Mouse (Mus musculus) lung, embryonic 16.5 days (tissue): ENCODE measurements around the gene Myo6. TPM values are rescaled to one million over a fixed set of nuclear protein-coding genes. Genes with fewer than 3 reads are reported as not detected.
A peak's percentile ranks its signal among the peaks of the same experiment; 100 is the strongest.

ENCODE experiments used
- ATAC-seq: fragments of 200-750 bp; cut with Nextera tagmentation; 2 replicates; pipeline ENCODE4 v1.8.0; 2017; ENCODE audit warnings: low read depth, mild to moderate bottlenecking, moderate library complexity
- H3K27ac ChIP-seq: fragments of 300-500 bp; sonication (generic); 2 replicates; pipeline ENCODE4 v1.5.1; 2014; ENCODE audit warnings: mild to moderate bottlenecking, control low read depth, low read length
- H3K27me3 ChIP-seq: fragments of 300-500 bp; sonication (generic); 2 replicates; pipeline ENCODE4 v1.6.1; 2014; ENCODE audit warnings: low read depth, low read length, mixed read lengths; ENCODE audit not compliant: control insufficient read depth, insufficient read depth
- H3K36me3 ChIP-seq: fragments of 300-500 bp; sonication (generic); 2 replicates; pipeline ENCODE4 v1.6.1; 2014; ENCODE audit warnings: low read length; ENCODE audit not compliant: control insufficient read depth, insufficient read depth
- H3K4me1 ChIP-seq: fragments of 300-500 bp; sonication (generic); replicated peaks from 2 replicates; pipeline ENCODE4 v1.6.1; 2014; ENCODE audit warnings: low read length, mixed read lengths; ENCODE audit not compliant: control insufficient read depth, insufficient read depth
- H3K4me2 ChIP-seq: fragments of 300-500 bp; sonication (generic); 2 replicates; pipeline ENCODE4 v1.6.1; 2014; ENCODE audit warnings: low read depth, low read length, control low read depth
- H3K4me3 ChIP-seq: fragments of 300-500 bp; sonication (generic); 2 replicates; pipeline ENCODE4 v1.5.1; 2014; ENCODE audit warnings: mild to moderate bottlenecking, low read length, control low read depth
- H3K9ac ChIP-seq: fragments of 300-500 bp; sonication (generic); 2 replicates; pipeline ENCODE4 v1.6.1; 2014; ENCODE audit warnings: low read length, control low read depth
- H3K9me3 ChIP-seq: fragments of 300-500 bp; sonication (generic); 2 replicates; pipeline ENCODE4 v1.6.1; 2016; ENCODE audit warnings: low read length; ENCODE audit not compliant: control insufficient read depth
- WGBS: fragments of 180-500 bp; shearing (Covaris S2); extraction: QIAGEN DNeasy Blood & Tissue Kit; methylation state at CpG from one replicate; pipeline ENCODE4 v1.1.7; 2014; 5-methylcytosine and 5-hydroxymethylcytosine counted together
- polyA plus RNA-seq: library from polyadenylated mRNA; unstranded; fragments of >200 nt; fragmentation: Nextera tagmentation; extraction: Ambion mirVana; gene quantifications from 2 replicates; pipeline ENCODE4 v1.2.1, GENCODE M21; 2015

Myo6 gene
- polyA plus RNA-seq, 1 experiment from 2014 or later, result 27.9 TPM

DNA sequence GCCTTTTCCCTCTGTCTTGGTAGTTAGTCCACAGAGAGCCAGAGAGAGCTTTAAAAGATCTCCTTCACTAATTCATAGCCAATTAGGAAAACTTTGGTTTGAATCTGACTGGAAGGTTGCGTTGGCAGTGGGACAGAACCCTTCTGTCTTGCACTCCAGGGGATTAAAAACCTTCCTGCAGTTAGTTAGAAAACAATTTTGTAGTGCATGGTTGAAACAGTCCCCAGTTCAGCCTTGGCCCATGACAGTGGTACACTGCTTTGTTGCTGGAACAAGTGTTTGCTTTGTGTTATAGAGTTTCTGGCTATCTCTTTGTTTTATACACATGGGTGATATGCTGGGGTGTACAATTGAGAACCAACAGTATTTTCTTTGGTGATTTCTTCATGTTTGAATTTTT is 176.1 kb downstream of the Myo6 start:
- Histone ChIP-seq H3K9ac (no peak overlapping the region), H3K4me2 (no peak overlapping the region), H3K4me3 (no peak overlapping the region), H3K9me3 (no peaks in the 10 kb centered on the region), H3K4me1 (no peaks in the 10 kb centered on the region), H3K27me3 (no peaks in the 10 kb centered on the region), H3K36me3 (no peaks in the 10 kb centered on the region), H3K27ac (no peak overlapping the region)
- ATAC-seq, result no peak
- WGBS, result 81% methylated on average over 1 of the region's 1 CpGs

DNA sequence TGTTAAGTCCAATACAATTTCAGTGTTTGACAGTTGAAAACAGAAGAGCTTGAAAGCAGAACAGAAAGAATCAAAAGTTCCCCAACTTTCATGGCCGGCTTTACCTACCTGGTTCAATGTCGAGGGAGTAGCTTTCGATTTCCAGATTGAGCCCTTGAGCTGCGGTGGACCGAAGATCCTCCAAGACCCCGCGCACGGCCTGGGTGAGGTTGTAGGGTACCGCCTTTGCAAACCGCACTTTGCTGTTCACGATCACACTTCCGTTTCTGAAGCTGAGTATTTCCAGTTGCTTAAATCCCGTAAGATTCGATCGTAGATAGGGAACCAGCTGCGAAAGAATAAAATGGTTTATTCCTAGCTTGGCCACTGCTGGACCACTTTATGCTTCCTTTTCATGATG is 176.9 kb downstream of the Myo6 start:
- no peak overlapping the region for H3K9ac ChIP-seq
- no peaks in the 10 kb centered on the region for H3K9me3 ChIP-seq
- H3K4me2 ChIP-seq, result no peak overlapping the region
- H3K36me3 ChIP-seq, result no peaks in the 10 kb centered on the region
- ATAC-seq, result no peak
- 96% methylated on average over 16 of the region's 16 CpGs for WGBS
- H3K4me1 ChIP-seq, result no peaks in the 10 kb centered on the region
- no peak overlapping the region for H3K4me3 ChIP-seq
- H3K27me3 ChIP-seq, result no peaks in the 10 kb centered on the region
- no peak overlapping the region for H3K27ac ChIP-seq

DNA sequence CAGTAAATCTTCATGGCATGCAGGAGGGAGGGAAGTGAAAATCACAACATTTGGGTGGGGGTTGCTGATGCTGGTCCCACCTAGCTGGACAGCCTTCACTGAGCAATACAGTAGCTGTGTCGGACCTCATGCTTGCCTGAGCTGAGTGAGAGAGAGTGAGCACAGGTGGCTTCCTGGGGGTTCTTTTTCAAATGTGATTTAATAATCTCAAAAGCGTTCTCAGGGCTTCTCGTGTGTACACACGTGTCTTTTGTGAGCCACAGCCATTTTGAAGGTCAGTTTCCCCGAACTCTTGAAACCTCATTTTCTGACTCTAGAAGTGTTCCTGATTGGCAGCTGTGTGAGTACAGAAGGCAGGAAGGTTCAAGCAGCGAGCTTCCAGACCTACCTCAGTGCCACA is 177.7 kb downstream of the Myo6 start:
- Histone ChIP-seq H3K27ac (no peak overlapping the region), H3K4me2 (no peak overlapping the region), H3K27me3 (no peaks in the 10 kb centered on the region), H3K4me3 (no peak overlapping the region), H3K36me3 (no peaks in the 10 kb centered on the region), H3K9ac (no peak overlapping the region), H3K9me3 (no peaks in the 10 kb centered on the region), H3K4me1 (no peaks in the 10 kb centered on the region)
- 80% methylated on average over 6 of the region's 6 CpGs for WGBS
- no peak for ATAC-seq

DNA sequence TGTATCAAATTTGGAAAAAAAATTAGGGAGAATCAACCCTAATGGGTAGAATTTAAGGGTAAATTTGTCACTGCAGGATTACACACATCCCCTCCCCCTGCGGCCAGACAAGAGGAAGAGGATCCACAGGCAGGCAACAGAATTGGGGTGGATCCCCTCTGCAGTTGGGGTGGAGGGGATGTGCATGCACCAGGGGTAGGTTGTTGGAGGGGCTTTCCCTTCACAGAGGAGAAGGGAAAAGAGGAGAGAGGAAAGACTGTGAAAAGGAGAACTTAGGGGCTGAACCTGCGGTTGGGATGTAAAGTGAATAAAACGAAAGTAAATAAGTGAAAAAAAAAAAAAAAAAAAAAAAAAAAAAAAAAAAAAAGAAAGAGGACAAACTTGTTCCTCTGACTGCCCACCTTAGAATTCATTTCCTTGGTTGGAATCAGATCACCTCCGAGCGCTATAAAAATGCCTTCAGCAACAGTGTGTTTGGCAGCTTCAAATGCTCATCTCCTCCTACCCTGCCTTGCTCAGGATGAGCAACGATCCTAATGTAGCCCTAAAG is 179.7 kb downstream of the Myo6 start:
- Histone ChIP-seq H3K36me3 (no peaks in the 10 kb centered on the region), H3K9ac (no peak overlapping the region), H3K4me2 (no peak overlapping the region), H3K27me3 (no peaks in the 10 kb centered on the region), H3K9me3 (no peaks in the 10 kb centered on the region), H3K4me1 (no peaks in the 10 kb centered on the region), H3K4me3 (no peak overlapping the region), H3K27ac (no peak overlapping the region)
- 86% methylated on average over 6 of the region's 6 CpGs for WGBS
- no peak for ATAC-seq

DNA sequence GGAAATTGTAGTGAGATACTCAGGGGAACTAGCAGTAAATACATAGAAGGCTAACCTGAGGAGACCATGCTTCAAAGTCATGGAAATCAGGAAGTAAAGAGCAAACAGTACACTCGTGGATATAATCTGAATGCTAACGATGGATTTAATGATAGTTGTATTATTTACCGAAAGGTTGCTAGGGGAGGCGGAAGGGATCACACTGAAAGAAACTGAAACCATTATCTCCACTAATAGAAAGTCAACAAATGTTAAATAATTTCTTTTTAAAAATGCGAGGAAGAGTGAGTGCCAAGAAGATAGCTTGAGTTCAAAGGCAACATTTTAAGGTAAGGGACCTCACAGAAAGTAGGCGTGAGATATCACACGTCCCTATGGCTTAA is 186.5 kb downstream of the Myo6 start:
- peak overlapping the region; percentile 35 for H3K4me2 ChIP-seq
- 50% methylated on average over 7 of the region's 7 CpGs for WGBS
- no peaks in the 10 kb centered on the region for H3K36me3 ChIP-seq
- H3K9ac ChIP-seq, result no peak overlapping the region
- H3K27ac ChIP-seq, result no peak overlapping the region
- H3K4me3 ChIP-seq, result peak overlapping the region; percentile 19
- ATAC-seq, result no peak
- no peaks in the 10 kb centered on the region for H3K4me1 ChIP-seq
- H3K27me3 ChIP-seq, result no peaks in the 10 kb centered on the region
- no peaks in the 10 kb centered on the region for H3K9me3 ChIP-seq

DNA sequence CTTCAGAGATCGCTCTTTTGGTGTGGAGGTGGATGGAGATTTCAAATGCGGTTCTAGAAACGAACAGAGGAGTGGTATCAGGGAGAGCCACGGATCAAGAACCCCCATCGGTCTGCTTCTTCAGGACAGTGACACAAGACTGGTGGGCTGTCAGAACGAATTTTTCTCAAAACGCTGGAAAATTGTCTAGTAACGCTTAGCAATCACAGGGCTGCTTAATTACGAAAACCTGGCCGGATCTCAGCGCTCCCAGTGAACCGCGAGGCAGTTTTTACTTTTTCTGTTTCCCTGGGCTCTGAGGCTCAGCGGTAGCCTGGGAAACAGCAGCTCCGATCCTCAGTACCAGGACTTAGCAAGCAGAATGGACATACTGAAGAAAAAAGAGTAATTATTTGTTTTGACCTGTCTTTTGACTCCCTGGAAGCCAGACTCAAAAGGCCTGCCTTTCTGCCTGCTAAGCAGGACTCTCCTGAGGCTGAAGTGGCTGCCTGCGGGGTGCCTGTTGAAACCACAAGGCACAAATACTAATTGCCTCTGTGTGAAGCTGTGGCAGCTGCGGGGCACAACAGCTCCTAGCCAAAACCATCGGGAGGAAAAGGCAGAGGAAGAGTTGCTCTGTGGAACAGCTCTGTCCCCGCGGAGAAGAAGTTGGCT is 187.0 kb downstream of the Myo6 start:
- Histone ChIP-seq H3K9me3 (no peaks in the 10 kb centered on the region), H3K27ac (no peak overlapping the region), H3K4me1 (no peaks in the 10 kb centered on the region), H3K4me2 (peak overlapping the region; percentile 35), H3K36me3 (no peaks in the 10 kb centered on the region), H3K4me3 (peak overlapping the region; percentile 19), H3K27me3 (no peaks in the 10 kb centered on the region), H3K9ac (no peak overlapping the region)
- WGBS, result 33% methylated on average over 20 of the region's 20 CpGs
- ATAC-seq, result no peak

DNA sequence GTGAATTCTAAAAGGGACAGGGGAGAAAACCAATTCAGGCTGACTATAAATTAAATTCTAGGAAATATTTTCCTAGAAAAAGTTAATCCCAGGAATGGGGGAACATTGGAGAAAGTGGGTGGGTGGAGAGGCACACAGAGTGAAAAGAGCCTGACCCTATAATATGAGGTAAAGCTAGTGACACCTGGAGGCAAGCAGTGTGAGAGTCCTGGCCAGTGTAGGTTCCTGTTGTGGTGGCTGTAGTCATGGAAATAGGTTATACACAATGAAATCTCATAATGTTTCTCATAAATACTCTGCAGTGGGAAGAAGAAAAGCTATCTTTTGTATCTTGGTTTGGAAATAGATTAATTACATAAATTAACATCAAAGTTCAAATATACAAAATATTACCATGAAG is 195.2 kb downstream of the Myo6 start:
- Histone ChIP-seq H3K36me3 (no peaks in the 10 kb centered on the region), H3K9ac (no peak overlapping the region), H3K4me3 (no peak overlapping the region), H3K27ac (no peak overlapping the region), H3K4me2 (no peak overlapping the region), H3K4me1 (no peaks in the 10 kb centered on the region), H3K27me3 (no peaks in the 10 kb centered on the region), H3K9me3 (no peaks in the 10 kb centered on the region)
- ATAC-seq, result no peak

Other genes starting within 250 kb of the Myo6 start
- gene Filip1, start 152.2 kb upstream of the Myo6 start, polyA plus RNA-seq, result 12.4 and 14.2 TPM in 2 replicates
- 44.4 and 52.8 TPM in 2 replicates for gene Senp6, start 98.1 kb upstream of the Myo6 start, polyA plus RNA-seq